Mouse (Mus musculus): ENCODE results near the gene Thtpa.

GRCm38 (mm10) chr14:55111720-55112119 lies 17.1 kb downstream of the Thtpa start:
- no peak for TF ChIP-seq GATA1 (IDR thresholded peaks at IDR 0.05; ENCODE audit: low read length)
- TF ChIP-seq TAL1 (IDR thresholded peaks at IDR 0.05; ENCODE audit: low read length), result no peak

All from erythroblast, embryonic 14.5 days (primary cell).